12 mouse cellular contexts compared by ENCODE assay signal in genomic region chr17:83222705-83223104, GRCm38 (mm10). TPM values are rescaled to one million over a fixed set of nuclear protein-coding genes. Genes with fewer than 3 reads are reported as not detected.
DNase-seq lines count a peak whose midpoint lies in the region; ATAC-seq lines count a peak whose summit lies in the region.
"Had no signal": no experiment of that assay in that cellular context is flagged by ENCODE, and none has a peak within 500 bp of the region (broad histone marks: within the 10 kb centered on the region; RNA-seq: fewer than 3 reads in every experiment).

No protein-coding gene starts in this region.

- H3K9ac ChIP-seq in heart, embryonic 12.5 days = peak overlapping the region; percentile 53
- no peak overlapping the region for H3K9ac ChIP-seq in embryonic facial prominence, embryonic 14.5 days (ENCODE audit: low read depth, low read length)
- no peak overlapping the region for H3K9ac ChIP-seq in kidney, embryonic 16.5 days (replicated peaks; ENCODE audit: low read length)
- no peak overlapping the region for H3K9ac ChIP-seq in neural tube, embryonic 13.5 days
- H3K9ac ChIP-seq: forebrain, embryonic 15.5 days; liver, embryonic 14.5 days; midbrain, embryonic 12.5 days had no signal

- DNase-seq in heart, postnatal 36 days = no peak
- DNase-seq in embryonic facial prominence, embryonic 14.5 days (ENCODE audit: low spot score) = no peak
- DNase-seq in left cerebral cortex, postnatal 4 days = no peak
- DNase-seq in spleen, postnatal 10 days (ENCODE audit: low spot score in 2 of 2) = no peak
- no peak for DNase-seq in spleen, adult 18-20 months
- DNase-seq: cerebellum, adult 18-20 months had no signal

- 62% methylated on average over 3 of the region's 3 CpGs for WGBS in heart, embryonic 12.5 days
- 63% methylated on average over 3 of the region's 3 CpGs for WGBS in embryonic facial prominence, embryonic 14.5 days
- 3% methylated on average over 3 of the region's 3 CpGs for WGBS in kidney, embryonic 16.5 days
- 3% methylated on average over 3 of the region's 3 CpGs for WGBS in neural tube, embryonic 13.5 days

- ATAC-seq in heart, embryonic 12.5 days (ENCODE audit: insufficient number of reproducible peaks, low FRiP score) = no peak
- ATAC-seq in embryonic facial prominence, embryonic 14.5 days (ENCODE audit: low read depth) = 0 out of 2 replicates have a peak, but pooled peaks have one; percentile 5
- peak; percentile 86 for ATAC-seq in kidney, embryonic 16.5 days (ENCODE audit: low FRiP score, low TSS enrichment)
- peak; percentile 16; the same call in 1 of the 2 replicates for ATAC-seq in neural tube, embryonic 13.5 days (ENCODE audit: low read depth)
- ATAC-seq: forebrain, embryonic 15.5 days had no signal

- H3K27ac ChIP-seq in heart, embryonic 12.5 days (ENCODE audit: poor library complexity, severe bottlenecking) = peak overlapping the region; percentile 99; the same call in 1 of the 2 replicates
- H3K27ac ChIP-seq in embryonic facial prominence, embryonic 14.5 days (replicated peaks; ENCODE audit: low read depth, low read length) = no peak overlapping the region
- peak overlapping the region; percentile 80 for H3K27ac ChIP-seq in kidney, embryonic 16.5 days (ENCODE audit: low read length)
- H3K27ac ChIP-seq in neural tube, embryonic 13.5 days (replicated peaks) = no peak overlapping the region
- H3K27ac ChIP-seq: forebrain, embryonic 15.5 days; liver, embryonic 14.5 days; midbrain, embryonic 12.5 days had no signal

- no peak overlapping the region for H3K4me3 ChIP-seq in heart, embryonic 12.5 days
- H3K4me3 ChIP-seq in embryonic facial prominence, embryonic 14.5 days (ENCODE audit: low read depth, low read length) = no peak overlapping the region
- no peak overlapping the region for H3K4me3 ChIP-seq in kidney, embryonic 16.5 days (ENCODE audit: low read length)
- no peak overlapping the region for H3K4me3 ChIP-seq in neural tube, embryonic 13.5 days
- H3K4me3 ChIP-seq: forebrain, embryonic 15.5 days; midbrain, embryonic 12.5 days had no signal

- peaks cover 69% of the 10 kb centered on the region for H3K36me3 ChIP-seq in heart, embryonic 12.5 days
- peaks cover 51% of the 10 kb centered on the region for H3K36me3 ChIP-seq in embryonic facial prominence, embryonic 14.5 days (ENCODE audit: control insufficient read depth, insufficient read depth, low read length)
- H3K36me3 ChIP-seq in kidney, embryonic 16.5 days (ENCODE audit: insufficient read depth, low read length) = peaks cover 56% of the 10 kb centered on the region
- H3K36me3 ChIP-seq in neural tube, embryonic 13.5 days = peaks cover 21% of the 10 kb centered on the region
- H3K36me3 ChIP-seq: midbrain, embryonic 12.5 days had no signal

- no peaks in the 10 kb centered on the region for H3K9me3 ChIP-seq in heart, embryonic 12.5 days (replicated peaks)
- no peaks in the 10 kb centered on the region for H3K9me3 ChIP-seq in embryonic facial prominence, embryonic 14.5 days (ENCODE audit: control insufficient read depth, low read length)
- H3K9me3 ChIP-seq in kidney, embryonic 16.5 days (ENCODE audit: low read length) = no peaks in the 10 kb centered on the region
- H3K9me3 ChIP-seq in neural tube, embryonic 13.5 days = no peaks in the 10 kb centered on the region
- H3K9me3 ChIP-seq: forebrain, embryonic 15.5 days; midbrain, embryonic 12.5 days had no signal

- no peak overlapping the region for H3K4me2 ChIP-seq in heart, embryonic 12.5 days
- H3K4me2 ChIP-seq in embryonic facial prominence, embryonic 14.5 days (ENCODE audit: low read depth, low read length) = no peak overlapping the region
- no peak overlapping the region for H3K4me2 ChIP-seq in kidney, embryonic 16.5 days (replicated peaks; ENCODE audit: low read depth, low read length)
- no peak overlapping the region for H3K4me2 ChIP-seq in neural tube, embryonic 13.5 days
- H3K4me2 ChIP-seq: forebrain, embryonic 15.5 days; midbrain, embryonic 12.5 days had no signal

- intact Hi-C loops in heart, postnatal 36 days (cut with DNase I) = loop anchor here (5.0 kb wide), 1 partner anchor 115 kb away; no protein-coding TSS in a partner anchor
- intact Hi-C loops in left cerebral cortex, postnatal 4 days (cut with DNase I) = no loop called here

- peaks cover 64% of the 10 kb centered on the region for H3K4me1 ChIP-seq in heart, embryonic 12.5 days (replicated peaks)
- peaks cover 5% of the 10 kb centered on the region; the same call in 1 of the 2 replicates for H3K4me1 ChIP-seq in embryonic facial prominence, embryonic 14.5 days (ENCODE audit: control insufficient read depth, insufficient read depth, low read length)
- peaks cover 87% of the 10 kb centered on the region for H3K4me1 ChIP-seq in kidney, embryonic 16.5 days (ENCODE audit: insufficient read depth, low read length)
- H3K4me1 ChIP-seq in neural tube, embryonic 13.5 days (replicated peaks) = peaks cover 61% of the 10 kb centered on the region

- no peaks in the 10 kb centered on the region for H3K27me3 ChIP-seq in heart, embryonic 12.5 days (replicated peaks)
- no peaks in the 10 kb centered on the region for H3K27me3 ChIP-seq in embryonic facial prominence, embryonic 14.5 days (replicated peaks; ENCODE audit: control insufficient read depth, insufficient read depth, low read length)
- no peaks in the 10 kb centered on the region for H3K27me3 ChIP-seq in kidney, embryonic 16.5 days (ENCODE audit: insufficient read depth, low read length)
- peaks cover 13% of the 10 kb centered on the region; the same call in 1 of the 2 replicates for H3K27me3 ChIP-seq in neural tube, embryonic 13.5 days
- H3K27me3 ChIP-seq: forebrain, embryonic 15.5 days had no signal

RNA-seq across cellular contexts. Expression of gene Pkdcc, which starts 7.6 kb away (rescaled TPM):
- 13.5 and 13.9 TPM in 2 replicates for polyA plus RNA-seq in heart, embryonic 12.5 days (2016; fragmentation: Nextera tagmentation; extraction: Ambion mirVana)
- 10 to 100 TPM; 34.5 to 37.4 TPM for total RNA-seq in heart, postnatal 36 days (2021)
- 26.2 and 29.9 TPM in 2 replicates for polyA plus RNA-seq in embryonic facial prominence, embryonic 14.5 days (2014; fragmentation: Nextera tagmentation; extraction: Ambion mirVana)
- polyA plus RNA-seq in kidney, embryonic 16.5 days (2015; fragmentation: Nextera tagmentation; extraction: Ambion mirVana) = 29.9 and 31.6 TPM in 2 replicates
- polyA plus RNA-seq in neural tube, embryonic 13.5 days (2015; fragmentation: Nextera tagmentation; extraction: Ambion mirVana) = 4.2 and 6.1 TPM in 2 replicates
- total RNA-seq in left cerebral cortex, postnatal 4 days (2021) = 10 to 100 TPM; 22.1 to 25.2 TPM

Comparison
In these comparisons a context has a peak if more than half of its experiments do, and no peak if none do; other contexts are left out.
1. H3K27ac ChIP-seq: peak in heart, embryonic 12.5 days (single experiment) and kidney, embryonic 16.5 days (single experiment); none in embryonic facial prominence, embryonic 14.5 days (single experiment) and neural tube, embryonic 13.5 days (single experiment).